In the genomic region with DNA sequence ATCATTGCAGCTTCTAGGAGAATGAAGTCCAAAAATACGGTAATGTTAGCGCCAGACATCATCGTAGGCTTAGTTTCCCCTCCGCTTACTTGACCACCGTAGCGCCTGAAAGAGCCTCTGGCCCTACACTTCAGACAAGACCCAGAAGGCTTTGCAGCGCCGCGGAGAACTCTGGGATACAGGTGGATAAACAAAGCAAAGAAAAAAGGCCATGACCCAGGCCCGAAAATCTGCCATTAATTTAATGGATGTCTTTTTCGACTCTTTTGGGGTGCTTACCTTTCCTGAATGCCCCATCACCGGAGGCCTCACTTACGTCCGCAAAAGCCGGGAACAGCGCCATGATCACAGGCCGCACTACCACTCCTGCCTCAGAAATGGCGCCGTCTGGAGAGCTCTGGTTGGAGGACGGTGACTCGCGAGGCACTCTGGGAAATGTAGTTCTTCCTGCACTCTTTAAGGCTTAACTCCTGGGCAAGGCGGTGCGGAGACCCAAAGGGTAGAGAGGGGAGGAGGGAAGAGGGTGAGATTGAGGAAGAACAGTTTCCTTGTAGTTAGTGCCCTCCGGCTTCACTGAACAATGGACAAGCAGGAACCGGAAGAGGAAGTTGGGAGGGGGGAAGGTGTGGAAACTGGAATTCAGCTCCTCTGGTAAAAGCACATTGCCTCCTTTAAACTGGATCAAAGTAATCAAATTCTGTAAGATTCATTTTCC, we compare ENCODE assay signal across 7 mouse cellular contexts. TPM values are rescaled to one million over a fixed set of nuclear protein-coding genes. Genes with fewer than 3 reads are reported as not detected.
A peak's percentile ranks its signal among the peaks of the same experiment; 100 is the strongest.
DNase-seq lines count a peak whose midpoint lies in the region; ATAC-seq lines count a peak whose summit lies in the region.

A gene (minus strand): TSS at position 393 of the 715 bp plus-strand sequence.

- H3K27me3 ChIP-seq in intestine, embryonic 15.5 days (replicated peaks), result no peaks in the 10 kb centered on the region
- no peaks in the 10 kb centered on the region for H3K27me3 ChIP-seq in midbrain, embryonic 10.5 days (ENCODE audit: low read depth, poor library complexity, severe bottlenecking)

- peak; percentile 99 for ATAC-seq in intestine, embryonic 15.5 days

- peak within 1 kb of the TSS; percentile 43 for H3K9ac ChIP-seq in intestine, embryonic 15.5 days

- intact Hi-C loops in gastrocnemius, postnatal 36 days (cut with DNase I), result loop anchor here (5.0 kb wide), 1 partner anchor 43 kb away; no protein-coding TSS in a partner anchor
- intact Hi-C loops in left cerebral cortex, postnatal 25 days (cut with DNase I), result no loop called here

- H3K36me3 ChIP-seq in intestine, embryonic 15.5 days, result 0 out of 2 replicates have a peak, but pooled peaks cover 2% of the 10 kb centered on the region
- H3K36me3 ChIP-seq in midbrain, embryonic 10.5 days, result peaks cover 3% of the 10 kb centered on the region; the same call in 1 of the 2 replicates

- peak within 1 kb of the TSS; percentile 52 for H3K4me2 ChIP-seq in intestine, embryonic 15.5 days (replicated peaks)

- H3K4me1 ChIP-seq in intestine, embryonic 15.5 days (replicated peaks), result no peaks in the 10 kb centered on the region
- H3K4me1 ChIP-seq in midbrain, embryonic 10.5 days, result peaks cover 9% of the 10 kb centered on the region

- H3K4me3 ChIP-seq in intestine, embryonic 15.5 days (replicated peaks), result peak within 1 kb of the TSS; percentile 42
- peak within 1 kb of the TSS; percentile 61 for H3K4me3 ChIP-seq in midbrain, embryonic 10.5 days

- DNase-seq in adrenal gland, adult 2 months, result peak; percentile 93
- DNase-seq in embryo, embryonic 11.5 days (ENCODE audit: low read depth, low spot score), result peak; percentile 81
- DNase-seq in gastrocnemius, postnatal 36 days, result peak; percentile 84
- peak; percentile 95 to 96 for DNase-seq in left cerebral cortex, postnatal 25 days (ENCODE audit: low spot score in 2 of 2)
- DNase-seq in midbrain, embryonic 10.5 days (ENCODE audit: low spot score), result peak; percentile 91
- peak; percentile 80 for DNase-seq in right cerebral cortex, postnatal 4 days

- under 1% methylated on average over 26 of the region's 26 CpGs for WGBS in intestine, embryonic 15.5 days
- WGBS in midbrain, embryonic 10.5 days, result under 1% methylated on average over 26 of the region's 26 CpGs

- no peaks in the 10 kb centered on the region for H3K9me3 ChIP-seq in intestine, embryonic 15.5 days
- no peaks in the 10 kb centered on the region for H3K9me3 ChIP-seq in midbrain, embryonic 10.5 days (replicated peaks)

- H3K27ac ChIP-seq in intestine, embryonic 15.5 days, result peak within 1 kb of the TSS; percentile 8
- peak within 1 kb of the TSS; percentile 93 for H3K27ac ChIP-seq in midbrain, embryonic 10.5 days (replicated peaks)

RNA-seq across cellular contexts. Expression of the gene that starts here (rescaled TPM):
- total RNA-seq in adrenal gland, adult 2 months (2021), result 10 to 100 TPM; 12.8 to 17.2 TPM
- 4.6 and 4.8 TPM in 2 replicates for polyA plus RNA-seq in adrenal gland, adult 2 months (2012; rRNA removed)
- 1 to 10 TPM; 6.8 to 9.3 TPM for total RNA-seq in gastrocnemius, postnatal 36 days (2021)
- 10.2 and 12.1 TPM in 2 replicates for polyA plus RNA-seq in intestine, embryonic 15.5 days (2015; fragmentation: Nextera tagmentation; extraction: Ambion mirVana)
- total RNA-seq in left cerebral cortex, postnatal 25 days (2021), result 10 to 100 TPM; 19.2 to 19.6 TPM
- polyA plus RNA-seq in midbrain, embryonic 10.5 days (2016; fragmentation: Nextera tagmentation; extraction: Ambion mirVana), result 14.1 and 15.1 TPM in 2 replicates

Comparison
In these comparisons a context has a peak if more than half of its experiments do, and no peak if none do; other contexts are left out.
1. Peak in every context shown above with its lines: DNase-seq, ATAC-seq, H3K4me3 ChIP-seq and H3K27ac ChIP-seq.